Mouse (Mus musculus): Measurements from ENCODE around the gene Cdk10. TPM values are rescaled to one million over a fixed set of nuclear protein-coding genes. Genes with fewer than 3 reads are reported as not detected.
A peak's percentile ranks its signal among the peaks of the same experiment; 100 is the strongest.
"Not testable (repeated sequence)": the region's sequence is repeated elsewhere in the genome, so short reads cannot be mapped to it uniquely, and the experiment has no call there.

Gene Cdk10
- polyA plus RNA-seq, 1 experiment from 2014 or later, result 19.5 TPM

- Histone ChIP-seq H3K36me3 (ENCODE audit: control insufficient read depth, insufficient read depth) (no peaks in the 10 kb centered on the region; the same call in 1 of the 2 replicates), H3K9ac (ENCODE audit: low read length) (no peak overlapping the region), H3K27ac (ENCODE audit: low read length) (no peak overlapping the region), H3K27me3 (ENCODE audit: control insufficient read depth, insufficient read depth, low read length) (no peaks in the 10 kb centered on the region), H3K9me3 (replicated peaks; ENCODE audit: control insufficient read depth, low read length) (no peaks in the 10 kb centered on the region), H3K4me2 (ENCODE audit: low read depth, low read length) (no peak overlapping the region), H3K4me1 (ENCODE audit: control insufficient read depth, insufficient read depth, low read length) (peaks cover 11% of the 10 kb centered on the region), H3K4me3 (ENCODE audit: low read length) (no peak overlapping the region)
- no peak for ATAC-seq (replicated peaks; ENCODE audit: extremely low read depth, insufficient read depth, low FRiP score)
- 100% methylated on average over 1 of the region's 1 CpGs for WGBS
Measured at GRCm38 (mm10) chr8:123228416-123228815, 3.8 kb downstream of the Cdk10 start.

GRCm38 (mm10) chr8:123230326-123230725 lies 5.7 kb downstream of the Cdk10 start:
- H3K4me1 ChIP-seq (ENCODE audit: control insufficient read depth, insufficient read depth, low read length); H3K27me3 ChIP-seq (ENCODE audit: control insufficient read depth, insufficient read depth, low read length); ATAC-seq (replicated peaks; ENCODE audit: extremely low read depth, insufficient read depth, low FRiP score); H3K36me3 ChIP-seq (ENCODE audit: control insufficient read depth, insufficient read depth); H3K4me2 ChIP-seq (ENCODE audit: low read depth, low read length); H3K4me3 ChIP-seq (ENCODE audit: low read length); H3K27ac ChIP-seq (ENCODE audit: low read length); H3K9ac ChIP-seq (ENCODE audit: low read length); H3K9me3 ChIP-seq (replicated peaks; ENCODE audit: control insufficient read depth, low read length): not testable (repeated sequence)
- 82% methylated on average over 8 of the region's 11 CpGs for WGBS

GRCm38 (mm10) chr8:123231742-123232141 lies 7.1 kb downstream of the Cdk10 start:
- Histone ChIP-seq H3K9me3 (replicated peaks; ENCODE audit: control insufficient read depth, low read length) (no peaks in the 10 kb centered on the region), H3K4me1 (ENCODE audit: control insufficient read depth, insufficient read depth, low read length) (peaks cover 6% of the 10 kb centered on the region; the same call in 1 of the 2 replicates), H3K4me2 (ENCODE audit: low read depth, low read length) (no peak overlapping the region), H3K9ac (ENCODE audit: low read length) (no peak overlapping the region), H3K27me3 (ENCODE audit: control insufficient read depth, insufficient read depth, low read length) (peaks cover 9% of the 10 kb centered on the region; the same call in 1 of the 2 replicates), H3K4me3 (ENCODE audit: low read length) (no peak overlapping the region), H3K36me3 (ENCODE audit: control insufficient read depth, insufficient read depth) (no peaks in the 10 kb centered on the region), H3K27ac (ENCODE audit: low read length) (no peak overlapping the region)
- WGBS, result 53% methylated on average over 5 of the region's 5 CpGs
- ATAC-seq (replicated peaks; ENCODE audit: extremely low read depth, insufficient read depth, low FRiP score), result no peak

- no peaks in the 10 kb centered on the region for H3K36me3 ChIP-seq (ENCODE audit: control insufficient read depth, insufficient read depth)
Measured at GRCm38 (mm10) chr8:123232553-123232952, 7.9 kb downstream of the Cdk10 start.

GRCm38 (mm10) chr8:123233300-123233699 lies 8.7 kb downstream of the Cdk10 start:
- Histone ChIP-seq H3K27ac (ENCODE audit: low read length) (no peak overlapping the region), H3K4me2 (ENCODE audit: low read depth, low read length) (no peak overlapping the region), H3K4me1 (ENCODE audit: control insufficient read depth, insufficient read depth, low read length) (peaks cover 6% of the 10 kb centered on the region; the same call in 1 of the 2 replicates), H3K9ac (ENCODE audit: low read length) (no peak overlapping the region), H3K4me3 (ENCODE audit: low read length) (no peak overlapping the region), H3K36me3 (ENCODE audit: control insufficient read depth, insufficient read depth) (no peaks in the 10 kb centered on the region), H3K9me3 (replicated peaks; ENCODE audit: control insufficient read depth, low read length) (no peaks in the 10 kb centered on the region), H3K27me3 (ENCODE audit: control insufficient read depth, insufficient read depth, low read length) (peaks cover 9% of the 10 kb centered on the region; the same call in 1 of the 2 replicates)
- 59% methylated on average over 13 of the region's 13 CpGs for WGBS
- no peak for ATAC-seq (replicated peaks; ENCODE audit: extremely low read depth, insufficient read depth, low FRiP score)

More at GRCm38 (mm10) chr8:123232553-123232952, 7.9 kb downstream of the Cdk10 start:
- no peaks in the 10 kb centered on the region for H3K9me3 ChIP-seq (replicated peaks; ENCODE audit: control insufficient read depth, low read length)
- H3K4me2 ChIP-seq (ENCODE audit: low read depth, low read length), result no peak overlapping the region
- no peak for ATAC-seq (replicated peaks; ENCODE audit: extremely low read depth, insufficient read depth, low FRiP score)
- H3K27me3 ChIP-seq (ENCODE audit: control insufficient read depth, insufficient read depth, low read length), result peaks cover 9% of the 10 kb centered on the region; the same call in 1 of the 2 replicates
- H3K9ac ChIP-seq (ENCODE audit: low read length), result no peak overlapping the region
- 38% methylated on average over 7 of the region's 7 CpGs for WGBS
- no peak overlapping the region for H3K27ac ChIP-seq (ENCODE audit: low read length)
- no peak overlapping the region for H3K4me3 ChIP-seq (ENCODE audit: low read length)
- peaks cover 6% of the 10 kb centered on the region; the same call in 1 of the 2 replicates for H3K4me1 ChIP-seq (ENCODE audit: control insufficient read depth, insufficient read depth, low read length)

- peaks cover 9% of the 10 kb centered on the region; the same call in 1 of the 2 replicates for H3K27me3 ChIP-seq (ENCODE audit: control insufficient read depth, insufficient read depth, low read length)
- H3K4me2 ChIP-seq (ENCODE audit: low read depth, low read length), result no peak overlapping the region
- 75% methylated on average over 11 of the region's 11 CpGs for WGBS
- H3K27ac ChIP-seq (ENCODE audit: low read length), result no peak overlapping the region
- peaks cover 6% of the 10 kb centered on the region; the same call in 1 of the 2 replicates for H3K4me1 ChIP-seq (ENCODE audit: control insufficient read depth, insufficient read depth, low read length)
- H3K9ac ChIP-seq (ENCODE audit: low read length), result no peak overlapping the region
- no peaks in the 10 kb centered on the region for H3K9me3 ChIP-seq (replicated peaks; ENCODE audit: control insufficient read depth, low read length)
- ATAC-seq (replicated peaks; ENCODE audit: extremely low read depth, insufficient read depth, low FRiP score), result no peak
- no peaks in the 10 kb centered on the region for H3K36me3 ChIP-seq (ENCODE audit: control insufficient read depth, insufficient read depth)
- H3K4me3 ChIP-seq (ENCODE audit: low read length), result no peak overlapping the region
Measured at GRCm38 (mm10) chr8:123233760-123234159, 9.1 kb downstream of the Cdk10 start.

GRCm38 (mm10) chr8:123234918-123235519 lies 10.4 kb downstream of the Cdk10 start:
- Histone ChIP-seq H3K36me3 (ENCODE audit: control insufficient read depth, insufficient read depth) (no peaks in the 10 kb centered on the region), H3K4me2 (ENCODE audit: low read depth, low read length) (peak overlapping the region; percentile 88), H3K27me3 (ENCODE audit: control insufficient read depth, insufficient read depth, low read length) (peaks cover 9% of the 10 kb centered on the region; the same call in 1 of the 2 replicates), H3K9ac (ENCODE audit: low read length) (peak overlapping the region; percentile 84; the same call in 1 of the 2 replicates), H3K4me1 (ENCODE audit: control insufficient read depth, insufficient read depth, low read length) (peaks cover 6% of the 10 kb centered on the region; the same call in 1 of the 2 replicates), H3K27ac (ENCODE audit: low read length) (no peak overlapping the region), H3K9me3 (replicated peaks; ENCODE audit: control insufficient read depth, low read length) (no peaks in the 10 kb centered on the region), H3K4me3 (ENCODE audit: low read length) (peak overlapping the region; percentile 60)
- 29% methylated on average over 13 of the region's 13 CpGs for WGBS
- no peak for ATAC-seq (replicated peaks; ENCODE audit: extremely low read depth, insufficient read depth, low FRiP score)

GRCm38 (mm10) chr8:123235520-123236497 lies 11.2 kb downstream of the Cdk10 start, which contains the start of gene Spata2l:
Spata2l (minus strand) TSS chr8:123236233.
- H3K4me2 ChIP-seq (ENCODE audit: low read depth, low read length), result peak within 1 kb of the TSS; percentile 88
- no peak within 1 kb of the TSS for H3K27ac ChIP-seq (ENCODE audit: low read length)
- peak within 1 kb of the TSS; percentile 84 for H3K9ac ChIP-seq (ENCODE audit: low read length)
- 2% methylated on average over 56 of the region's 57 CpGs for WGBS
- H3K27me3 ChIP-seq (ENCODE audit: control insufficient read depth, insufficient read depth, low read length), result peaks cover 9% of the 10 kb centered on the region; the same call in 1 of the 2 replicates
- no peaks in the 10 kb centered on the region for H3K9me3 ChIP-seq (replicated peaks; ENCODE audit: control insufficient read depth, low read length)
- H3K4me1 ChIP-seq (ENCODE audit: control insufficient read depth, insufficient read depth, low read length), result peaks cover 6% of the 10 kb centered on the region; the same call in 1 of the 2 replicates
- H3K36me3 ChIP-seq (ENCODE audit: control insufficient read depth, insufficient read depth), result no peaks in the 10 kb centered on the region
- ATAC-seq (replicated peaks; ENCODE audit: extremely low read depth, insufficient read depth, low FRiP score), result peak; percentile 91
- H3K4me3 ChIP-seq (ENCODE audit: low read length), result peak within 1 kb of the TSS; percentile 60

All from heart, embryonic 16.5 days (tissue).